Mouse (Mus musculus) 3134 (cell line): ENCODE data around the gene Enc1.

Source experiments
- DNase-seq: peaks from one replicate; pipeline ENCODE4 v3.0.0-alpha.2; 2011; ENCODE audit warnings: low spot score; ENCODE audit not compliant: insufficient read length; ENCODE audit errors: extremely low read depth

Enc1 gene

DNA sequence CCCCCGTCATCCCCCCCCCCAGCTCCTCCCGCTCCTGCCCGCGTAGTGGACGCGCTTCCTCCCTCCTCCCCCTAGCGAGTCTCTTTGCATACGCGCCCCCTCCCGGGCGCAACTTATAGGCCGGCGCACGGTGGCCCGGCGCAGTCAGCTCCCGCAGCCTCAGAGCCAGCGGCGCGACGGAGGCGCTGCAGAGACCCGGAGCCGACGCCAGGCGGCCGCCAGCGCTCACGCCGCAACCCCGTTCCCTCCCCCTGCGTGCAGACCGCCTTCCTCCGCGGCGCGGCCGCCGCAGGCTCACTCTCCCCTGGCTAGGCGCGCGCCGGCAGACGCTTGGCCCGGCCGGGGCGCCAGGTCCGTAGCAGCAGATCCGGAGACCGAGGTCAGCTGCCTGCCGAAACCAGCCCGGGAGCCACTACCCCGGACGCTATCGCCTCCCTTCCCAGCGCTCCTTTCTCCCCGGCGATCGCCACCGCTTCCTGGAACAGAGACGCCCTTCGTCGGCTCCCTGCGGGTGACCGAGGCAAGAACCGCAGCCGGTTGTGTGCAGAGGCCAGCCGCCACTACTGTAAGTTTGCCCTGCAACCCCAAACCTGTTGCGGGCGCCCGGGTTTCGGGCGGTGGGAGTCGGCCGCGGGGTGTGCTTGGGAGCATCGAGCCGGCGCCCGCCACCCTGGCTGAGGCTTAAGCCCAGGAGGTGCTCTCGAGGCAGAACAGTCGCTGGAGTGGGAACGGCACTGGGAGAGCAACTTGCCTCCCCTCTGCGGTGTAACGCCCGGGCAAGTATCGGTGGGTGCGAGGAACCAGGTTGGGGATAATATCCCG, at the start of gene Enc1:
Enc1 (plus strand) TSS at position 141 of the 822 bp plus-strand sequence.
- DNase-seq, result peak; percentile 95

DNA sequence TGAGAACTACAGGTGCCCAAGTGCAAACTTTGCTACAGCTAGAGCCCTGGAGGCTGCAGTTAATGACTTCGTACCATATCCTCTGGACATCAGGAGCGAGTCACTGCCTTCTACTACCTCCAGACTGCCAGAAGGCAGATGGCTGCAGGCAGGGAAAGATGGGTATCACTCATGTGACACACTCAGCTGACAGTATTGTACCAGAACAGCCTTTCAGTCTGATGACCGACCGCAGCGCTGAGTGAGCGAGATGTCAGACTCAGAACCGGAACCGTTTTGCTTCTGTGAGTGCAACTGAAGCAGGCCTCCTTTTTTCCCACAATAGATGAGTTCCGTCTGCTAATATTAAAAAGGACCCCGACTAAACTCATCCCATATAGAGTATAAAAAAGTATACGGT, 48.3 kb upstream of the Enc1 start:
- no peak for DNase-seq

DNA sequence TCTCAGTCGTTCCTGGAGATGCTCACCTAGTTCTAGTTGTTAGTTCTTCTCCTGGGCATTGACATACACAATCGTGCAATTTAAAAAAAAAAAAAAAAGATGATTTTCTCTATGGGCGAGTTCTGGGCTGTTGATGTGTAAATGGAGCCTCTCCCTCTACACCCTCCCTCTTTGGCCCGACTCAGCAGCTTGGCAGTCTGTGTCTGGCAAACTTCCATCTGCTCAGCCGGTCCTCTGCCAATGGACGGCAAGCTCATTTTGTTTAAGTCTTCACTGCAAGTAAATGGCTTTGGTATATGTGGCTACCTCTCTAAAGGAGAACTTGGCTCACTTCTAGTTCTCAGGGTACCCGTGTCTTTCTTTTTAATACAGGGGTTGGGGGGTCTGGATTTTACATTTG, 47.5 kb upstream of the Enc1 start:
- no peak for DNase-seq

DNA sequence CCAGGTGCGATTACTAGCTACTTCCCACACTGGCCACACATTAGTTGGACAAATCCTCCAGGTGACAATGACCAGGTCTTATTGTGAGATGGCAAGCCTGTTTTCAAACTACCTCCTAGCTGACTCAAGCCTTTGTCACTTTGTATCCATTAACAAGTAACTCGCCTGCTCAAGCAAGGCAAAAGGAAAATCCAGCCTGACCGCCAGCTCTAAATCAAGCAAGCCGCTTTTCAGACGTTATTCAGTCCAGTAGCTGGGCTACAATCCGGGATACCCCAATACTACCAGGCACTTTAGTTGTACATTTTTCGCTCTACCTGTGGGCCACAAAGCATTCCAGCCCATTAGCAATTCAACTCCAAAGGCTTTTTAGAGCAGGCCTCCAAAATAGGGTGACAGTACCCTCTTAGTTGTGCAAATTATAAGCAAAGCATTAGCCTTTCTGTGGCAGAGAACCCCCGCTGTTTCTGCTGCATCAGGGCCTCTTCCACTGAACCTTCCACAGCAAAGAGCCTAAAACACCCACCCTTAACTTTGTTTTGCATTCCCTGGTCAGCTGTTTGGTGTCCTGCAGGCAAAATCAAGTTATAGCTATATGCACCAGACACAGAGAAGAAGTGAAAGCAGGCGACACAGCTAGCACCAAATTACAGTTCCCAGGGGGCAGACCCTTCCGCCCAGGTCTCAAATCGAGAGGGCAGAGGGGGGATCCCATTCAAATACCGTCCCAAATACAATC, 44.5 kb upstream of the Enc1 start:
- no peak for DNase-seq

DNA sequence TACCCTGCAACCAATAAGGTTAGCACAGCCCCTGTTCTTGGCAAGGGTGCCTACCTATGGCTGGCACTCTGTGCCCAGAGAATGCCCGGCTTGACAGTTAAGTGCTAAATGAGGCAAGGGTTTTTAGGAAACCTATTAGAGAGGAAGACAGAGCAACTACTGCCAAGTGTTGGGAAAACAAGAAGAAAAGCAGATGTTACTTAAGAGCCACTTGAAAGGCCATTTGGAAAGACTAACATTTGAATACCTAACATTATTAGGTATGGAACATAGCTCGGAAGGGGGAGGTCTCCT, 44.0 kb upstream of the Enc1 start:
- no peak for DNase-seq

DNA sequence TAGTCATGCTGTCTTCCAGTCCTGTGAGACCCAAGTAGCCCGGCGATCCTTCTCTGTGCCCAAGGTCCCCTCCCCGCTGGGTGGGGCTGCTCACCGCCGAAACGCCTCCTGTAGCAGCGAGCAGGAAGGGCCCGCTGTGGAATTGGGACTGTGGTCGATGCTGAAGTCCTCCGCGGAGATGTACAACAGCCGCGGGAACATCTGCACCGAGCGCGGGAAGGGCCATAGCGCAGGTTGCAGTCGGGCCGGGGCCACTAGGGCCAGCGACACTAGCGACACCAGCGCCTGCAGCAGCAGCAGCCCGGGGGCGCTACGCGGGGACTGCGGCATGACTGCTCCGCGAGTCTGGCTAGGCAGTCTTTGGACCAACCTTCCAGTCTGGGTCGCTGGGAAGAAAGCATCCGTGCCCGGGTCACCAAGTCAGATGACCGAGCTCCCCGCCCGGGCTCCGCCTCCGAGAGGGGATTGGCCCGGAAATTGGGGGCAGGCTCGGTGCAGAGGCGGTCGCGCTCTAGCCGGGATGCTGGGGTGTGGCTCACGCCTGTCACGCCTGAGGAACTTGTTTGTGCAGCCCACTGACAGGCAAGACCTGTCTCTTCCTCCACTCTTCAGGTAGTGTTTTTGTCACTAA, 42.9 kb upstream of the Enc1 start, which contains the start of gene Hexb:
Hexb (minus strand) TSS at position 426 of the 631 bp plus-strand sequence.
- DNase-seq, result peak; percentile 83

DNA sequence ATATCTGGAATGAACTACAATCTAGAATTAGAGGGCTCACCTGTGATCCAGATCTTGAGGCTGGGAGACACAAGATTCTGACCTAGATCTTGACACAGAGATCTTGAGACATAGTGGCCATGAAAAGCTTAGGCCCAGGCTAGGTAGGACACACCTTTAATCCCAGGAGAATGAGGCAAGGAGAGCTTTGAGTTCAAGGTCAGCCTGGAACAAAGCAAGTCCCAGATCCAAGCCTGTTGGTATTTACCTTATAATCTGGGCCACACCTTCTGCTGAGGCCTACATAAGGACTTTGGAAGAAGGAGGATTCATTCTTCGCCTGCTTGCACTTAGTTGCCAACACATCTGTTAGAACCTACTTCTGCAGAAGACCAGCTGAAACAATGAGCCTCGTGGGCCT, 41.8 kb upstream of the Enc1 start:
- no peak for DNase-seq

DNA sequence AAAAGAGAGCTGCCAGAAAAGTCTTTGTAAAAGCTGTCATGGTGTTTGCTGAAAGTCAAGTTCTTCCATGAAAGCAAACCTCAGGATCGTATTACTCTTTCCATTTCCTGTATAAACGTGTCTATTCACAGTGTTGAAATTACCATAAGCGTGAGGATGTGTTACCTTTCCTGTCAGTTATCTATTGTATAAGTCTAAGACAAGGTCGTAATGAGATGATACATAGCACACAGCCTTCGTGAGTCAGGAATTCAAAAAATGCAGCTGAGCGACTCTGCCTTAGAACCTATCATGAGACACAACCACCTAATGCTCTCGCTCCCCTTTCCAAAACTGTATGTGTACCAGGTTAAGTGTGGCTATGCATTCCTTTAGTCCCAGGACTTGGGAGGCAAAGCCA, 39.8 kb upstream of the Enc1 start:
- no peak for DNase-seq

DNA sequence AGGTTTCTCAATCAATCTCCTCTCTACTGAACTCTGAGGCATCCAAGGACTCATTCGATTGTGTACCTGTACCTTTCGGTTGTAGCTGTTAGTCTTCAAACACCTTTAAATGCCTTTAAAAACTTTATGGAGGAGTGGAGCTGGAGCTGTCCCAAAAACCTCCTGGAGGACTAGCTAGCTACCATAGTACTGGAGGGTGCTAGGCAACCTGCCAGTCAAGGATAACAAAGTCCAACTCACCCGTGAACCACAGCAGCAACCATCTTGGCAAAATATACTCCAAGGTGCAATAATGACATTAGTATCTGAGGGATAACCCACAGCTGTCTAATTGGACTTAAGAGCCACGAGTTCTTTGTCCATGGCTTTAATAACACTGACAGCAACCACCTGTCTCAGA, 39.0 kb upstream of the Enc1 start:
- DNase-seq, result no peak

DNA sequence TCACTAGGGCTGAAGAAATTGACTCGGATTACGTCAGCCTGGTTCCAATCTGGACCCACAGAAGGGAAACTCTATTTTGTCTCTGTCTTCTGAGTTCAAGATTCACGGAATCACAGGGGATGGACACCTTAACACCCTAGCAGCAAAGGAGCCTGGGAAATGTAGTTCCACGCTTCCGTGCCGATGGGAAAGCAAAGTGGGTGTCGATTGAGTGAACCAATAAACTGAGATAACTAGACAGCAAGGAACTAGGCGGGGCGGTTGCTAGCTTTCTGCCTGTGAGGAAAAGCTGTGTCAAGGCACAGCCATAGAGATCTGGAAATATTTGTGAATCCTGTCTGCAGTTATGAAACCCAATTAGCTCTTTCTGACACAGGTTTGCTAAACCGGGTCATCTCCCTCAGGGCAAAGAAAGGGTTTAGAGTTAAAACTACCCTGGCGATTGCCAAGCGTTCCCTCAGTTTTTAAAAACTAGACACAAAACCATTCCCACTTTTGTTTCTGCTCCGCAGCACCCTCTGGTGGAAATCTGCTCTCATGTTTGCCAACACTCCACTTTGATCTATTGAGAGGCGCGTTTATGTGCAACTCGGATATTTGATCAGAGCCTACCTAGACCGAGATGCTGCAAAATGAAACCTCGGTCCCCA, 35.7 kb upstream of the Enc1 start:
- DNase-seq, result peak; percentile 63

DNA sequence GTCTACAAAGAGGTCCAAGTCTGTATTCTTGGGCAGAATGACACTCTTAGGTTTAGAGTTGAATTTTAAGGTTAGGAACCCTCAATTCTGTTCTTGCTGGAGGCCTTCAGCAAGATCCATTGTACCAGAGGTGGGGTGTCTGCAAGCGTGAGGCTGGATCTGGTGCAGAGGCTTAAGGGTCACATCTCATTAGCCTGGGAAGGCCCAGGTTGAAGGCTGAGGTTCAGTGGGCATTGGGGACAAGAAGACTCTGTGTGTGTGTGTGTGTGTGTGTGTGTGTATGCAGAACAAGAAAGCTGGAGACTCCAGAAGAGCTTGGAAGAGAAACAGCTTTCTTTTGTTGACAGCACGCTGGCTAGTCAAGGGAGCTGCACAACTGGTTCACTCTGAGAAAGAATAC, 34.9 kb upstream of the Enc1 start:
- DNase-seq, result no peak

DNA sequence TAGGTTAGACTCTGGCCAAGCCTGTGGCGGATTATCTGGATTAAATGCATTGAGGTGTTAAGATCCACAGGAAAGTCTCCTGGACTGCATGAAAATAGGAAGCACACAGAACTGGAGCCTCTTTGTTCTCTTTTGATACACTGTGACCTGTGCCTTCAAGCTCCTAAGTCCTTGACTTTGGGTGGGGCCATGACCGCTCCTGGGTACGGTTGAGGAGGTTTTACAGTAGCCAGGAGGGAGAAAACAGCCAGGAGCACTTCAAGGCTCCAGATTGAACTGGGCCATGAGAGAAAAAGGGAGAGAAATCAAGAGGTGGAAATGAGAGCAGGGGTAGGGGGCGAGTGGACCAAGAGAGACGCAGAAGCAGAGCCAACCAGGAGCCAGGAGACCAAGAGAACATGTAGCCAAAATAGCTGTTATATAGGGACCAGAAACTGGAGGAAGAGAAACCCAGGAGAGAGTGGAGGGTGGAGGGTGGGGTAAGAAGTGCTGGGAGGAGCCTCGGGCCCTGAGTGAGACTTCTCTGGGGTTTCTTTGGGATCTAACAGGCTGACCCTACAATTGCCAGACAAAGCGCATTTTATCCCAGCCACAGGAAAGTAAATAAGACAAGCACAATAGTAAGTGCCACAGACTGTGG, 33.3 kb upstream of the Enc1 start:
- no peak for DNase-seq

DNA sequence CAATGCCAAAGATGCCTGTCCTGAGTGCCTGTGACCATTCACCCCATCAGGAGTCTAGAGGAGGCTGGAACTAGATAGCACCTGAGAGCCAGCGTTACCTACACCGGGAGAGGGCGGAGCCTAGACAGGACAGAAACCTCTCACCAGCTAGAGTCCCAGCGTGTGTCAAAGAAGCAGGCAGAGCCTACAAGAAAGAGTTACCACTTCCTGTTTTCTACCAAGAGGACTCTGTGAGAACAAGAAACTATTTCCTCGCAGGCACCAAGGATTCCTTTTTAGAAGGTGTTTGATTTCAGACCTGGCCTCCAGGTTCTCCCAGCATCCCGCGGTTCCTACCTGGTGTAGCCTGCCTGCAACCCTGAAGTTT, 32.8 kb upstream of the Enc1 start:
- DNase-seq, result no peak

DNA sequence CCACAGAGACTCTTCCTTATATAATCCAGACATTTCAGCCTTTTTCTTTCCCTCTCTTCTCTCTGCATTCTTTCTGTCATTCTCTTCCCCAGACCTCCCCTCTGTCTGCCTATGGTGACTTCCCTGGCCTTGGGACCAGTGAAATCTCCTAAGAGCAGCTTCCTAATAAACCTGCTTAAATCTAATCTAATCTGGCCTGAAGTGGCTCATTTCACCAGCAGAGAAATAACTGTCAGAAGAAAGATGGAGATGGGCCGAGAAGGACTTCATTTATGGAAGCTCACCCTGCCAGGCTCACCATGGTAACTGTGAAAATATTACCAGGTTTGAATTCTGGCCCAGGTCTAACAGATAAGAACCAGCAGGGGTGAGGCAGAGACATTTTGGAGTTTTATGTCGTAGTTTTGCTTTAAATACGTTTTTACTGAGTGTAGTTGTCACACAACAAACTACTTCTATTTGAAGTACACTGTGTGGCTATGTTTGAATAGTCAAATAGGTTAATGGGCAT, 32.4 kb upstream of the Enc1 start:
- DNase-seq, result no peak

DNA sequence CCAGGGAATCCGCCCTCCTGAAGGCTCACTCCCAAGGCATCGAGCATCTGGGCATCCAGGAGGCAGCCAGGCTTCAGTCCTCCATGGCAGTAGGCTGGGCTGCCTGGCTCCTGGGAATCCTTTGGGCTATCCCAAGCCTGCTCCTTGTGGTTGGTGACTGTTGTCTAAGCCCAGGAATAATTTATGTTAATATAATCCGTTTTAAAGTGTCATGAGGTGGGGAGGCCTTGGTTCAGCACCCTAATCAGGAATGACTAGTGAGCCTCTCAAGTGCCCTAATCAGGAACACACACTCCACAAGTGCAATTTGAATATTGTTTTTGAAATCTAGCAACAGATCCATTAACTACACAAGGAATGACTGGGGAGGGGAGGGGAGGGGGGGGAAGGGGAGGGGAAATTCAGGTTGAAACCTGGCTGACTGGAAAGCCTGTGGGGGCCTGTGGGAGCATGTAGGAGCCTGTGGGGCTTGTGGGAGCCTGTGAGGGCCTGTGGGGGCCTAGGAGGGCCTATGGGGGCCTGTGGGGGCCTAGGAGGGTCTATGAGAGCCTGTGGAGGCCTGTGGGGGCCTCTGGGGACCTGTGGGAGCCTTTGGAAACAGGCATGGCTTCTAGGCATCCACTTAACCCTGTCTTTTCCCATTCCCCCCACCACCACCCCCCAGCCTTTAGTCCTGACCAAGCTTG, 26.2 kb upstream of the Enc1 start:
- no peak for DNase-seq

DNA sequence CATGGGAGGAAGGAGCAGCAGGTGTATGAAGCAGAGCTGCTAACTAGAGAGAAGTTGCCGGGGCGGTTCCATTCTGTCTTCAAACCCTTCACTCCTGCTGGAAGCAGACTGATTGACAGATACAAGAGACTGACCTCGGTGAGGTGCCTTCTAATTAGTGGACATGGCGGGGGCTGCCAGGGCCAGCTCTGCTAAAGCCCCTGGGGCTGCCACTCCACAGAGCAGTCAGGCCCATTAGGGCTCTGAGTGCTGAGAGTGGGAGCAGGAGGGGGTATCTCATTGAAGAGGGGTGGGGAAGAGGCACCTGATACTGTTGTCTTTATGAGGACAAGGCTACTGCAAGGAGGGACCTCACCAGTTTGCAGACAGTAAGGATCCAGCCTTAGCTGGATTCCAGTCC, 25.3 kb upstream of the Enc1 start:
- no peak for DNase-seq

DNA sequence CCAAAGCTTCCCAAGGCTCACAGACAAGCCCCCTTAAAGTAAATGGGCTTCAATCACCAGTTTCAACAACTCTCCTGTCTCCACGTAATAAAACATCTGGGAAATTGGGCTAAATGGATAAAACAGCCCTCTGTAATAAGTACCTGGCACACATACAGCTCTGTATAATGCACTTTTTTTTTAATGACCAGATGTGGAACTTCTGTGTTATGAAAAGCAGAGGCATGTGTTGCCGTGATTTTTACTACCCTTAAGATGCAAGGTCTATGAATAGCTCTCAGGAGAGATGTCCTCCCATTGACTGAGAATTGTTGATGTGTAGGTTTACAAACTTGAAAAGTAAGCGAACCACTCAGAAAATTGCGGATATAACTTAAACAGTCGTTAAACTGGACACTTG, 24.7 kb upstream of the Enc1 start:
- no peak for DNase-seq

DNA sequence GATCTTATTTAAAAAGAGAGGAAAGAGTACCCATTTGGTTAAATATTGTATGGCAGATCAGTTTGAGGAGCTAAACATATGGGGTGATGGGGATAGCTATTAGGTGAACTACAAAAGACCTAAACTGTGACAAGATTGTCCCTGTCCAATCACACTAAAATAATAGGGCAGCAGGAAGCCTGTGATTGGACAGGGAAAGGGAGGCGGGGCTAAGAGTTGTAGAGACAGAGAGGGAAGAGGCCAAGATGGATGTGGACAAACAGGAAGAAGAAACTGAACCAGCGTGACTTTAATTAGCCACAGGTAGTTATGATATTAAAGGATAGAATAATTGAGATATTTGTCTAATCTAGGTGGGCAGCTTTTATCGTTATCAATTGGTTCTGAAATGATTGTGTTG, 20.9 kb upstream of the Enc1 start:
- no peak for DNase-seq

DNA sequence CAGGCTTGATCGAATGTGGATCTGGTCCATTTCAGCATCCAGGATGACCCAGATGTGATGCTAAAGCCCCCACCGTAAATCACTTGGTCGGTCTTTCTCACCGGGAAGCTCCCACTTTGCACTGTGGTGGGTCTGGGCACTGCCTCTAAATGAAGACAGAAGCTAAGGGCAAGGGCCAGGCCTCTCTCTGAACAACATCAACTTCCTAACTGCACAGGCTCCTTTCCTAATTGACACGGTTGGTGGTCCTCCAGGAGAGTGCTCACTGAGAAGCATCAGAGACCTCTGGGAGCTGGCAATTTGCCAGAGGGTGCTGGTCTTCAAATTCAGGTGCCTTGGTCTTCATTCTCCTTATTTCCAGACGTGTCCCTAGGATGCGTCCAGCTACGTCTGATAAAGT, 17.0 kb upstream of the Enc1 start:
- DNase-seq, result no peak

DNA sequence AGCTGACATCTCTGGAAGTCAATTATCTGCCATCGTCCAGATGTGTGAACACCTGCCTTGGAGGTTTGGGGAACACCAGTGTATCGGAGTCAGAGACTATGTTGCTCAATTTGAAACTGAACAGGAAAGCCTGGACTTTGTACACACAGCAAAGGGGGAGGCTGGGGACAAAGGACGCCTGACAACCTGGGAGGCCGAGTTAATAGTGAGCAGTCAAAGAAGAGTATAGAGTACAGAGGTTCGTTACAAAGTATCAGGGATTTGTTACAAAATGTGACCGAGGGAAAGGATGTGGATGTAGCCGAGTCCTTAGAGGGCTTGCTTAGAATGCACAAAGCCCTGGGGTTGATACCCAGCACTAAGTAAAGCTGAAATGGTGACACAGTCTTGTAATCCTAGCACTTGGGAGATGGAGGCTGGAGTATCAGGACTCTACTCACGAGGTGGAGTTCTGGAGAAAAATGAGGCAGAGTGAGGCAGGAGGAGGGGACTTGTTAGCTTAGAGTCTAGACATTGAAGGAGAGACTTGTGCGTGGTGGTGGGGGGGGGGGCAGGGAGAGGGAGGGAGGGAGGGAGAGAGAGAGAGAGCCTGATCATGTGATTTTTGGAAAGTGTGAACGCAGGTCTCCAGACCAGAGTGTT, 16.4 kb upstream of the Enc1 start:
- no peak for DNase-seq
